Mouse (Mus musculus): Measurements from ENCODE around the gene Galnt18.

The Galnt18 gene

DNA sequence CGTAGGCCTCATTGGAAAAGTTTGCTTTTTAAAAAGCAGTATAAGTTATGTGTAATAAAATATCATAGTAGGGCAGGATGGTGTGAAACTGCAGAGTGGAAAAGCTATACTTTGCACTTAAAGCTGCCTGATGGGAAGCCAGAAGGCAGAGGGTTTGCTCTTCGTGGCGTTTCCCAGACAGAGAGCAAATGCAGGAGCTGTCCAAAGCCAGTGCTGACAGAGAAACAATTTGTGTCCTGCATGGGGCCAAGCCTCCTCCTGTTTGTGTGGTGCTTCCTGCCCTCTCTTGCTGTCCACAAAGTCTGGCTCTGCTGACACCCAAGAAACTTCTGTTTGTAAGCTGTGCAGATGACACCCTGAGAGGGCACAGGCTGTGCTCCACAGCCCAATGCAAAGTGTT lies 220.8 kb downstream of the Galnt18 start:
- DNase-seq (ENCODE audit: low spot score in 2 of 2) = no peak

DNA sequence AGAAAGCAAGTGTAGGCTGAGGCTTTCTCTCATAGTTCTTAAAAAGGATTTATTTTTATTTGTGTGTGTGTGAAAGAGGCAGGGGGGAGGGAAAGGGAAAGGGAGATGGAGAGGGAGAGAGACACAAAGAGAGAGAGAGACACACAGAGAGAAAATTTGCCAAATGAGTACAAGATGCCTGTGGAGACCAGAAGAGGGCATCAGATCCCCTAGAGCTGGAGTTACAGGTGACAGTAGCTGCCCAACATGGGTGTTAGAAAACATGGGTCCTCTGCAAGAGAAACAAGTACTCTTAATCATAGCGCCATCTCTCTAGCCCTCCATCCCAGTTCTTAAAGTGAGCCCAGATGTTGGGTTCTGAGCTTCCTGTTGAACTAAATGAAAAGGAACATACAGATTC lies 228.8 kb downstream of the Galnt18 start:
- DNase-seq (ENCODE audit: low spot score in 2 of 2) = no peak

DNA sequence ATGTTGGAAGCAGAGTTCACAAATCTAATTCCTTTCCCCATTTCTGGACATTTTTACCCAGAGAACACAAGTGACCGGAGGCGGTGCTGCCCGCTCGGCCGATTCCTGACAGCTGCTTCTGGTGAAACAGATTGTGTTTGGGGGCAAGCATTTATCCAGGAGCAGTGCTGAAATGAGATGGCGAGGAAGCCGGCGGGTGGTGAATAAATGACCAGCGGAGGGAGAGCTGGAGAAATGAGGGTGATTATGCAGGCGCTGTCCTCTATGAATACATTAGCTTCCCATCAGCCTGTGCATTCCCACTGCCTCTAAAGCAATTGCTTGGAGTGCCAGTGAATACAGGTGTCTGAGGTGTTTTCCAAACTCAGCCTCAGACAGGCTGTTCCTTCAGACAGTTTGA lies 232.7 kb downstream of the Galnt18 start:
- DNase-seq (ENCODE audit: low spot score in 2 of 2) = no peak

DNA sequence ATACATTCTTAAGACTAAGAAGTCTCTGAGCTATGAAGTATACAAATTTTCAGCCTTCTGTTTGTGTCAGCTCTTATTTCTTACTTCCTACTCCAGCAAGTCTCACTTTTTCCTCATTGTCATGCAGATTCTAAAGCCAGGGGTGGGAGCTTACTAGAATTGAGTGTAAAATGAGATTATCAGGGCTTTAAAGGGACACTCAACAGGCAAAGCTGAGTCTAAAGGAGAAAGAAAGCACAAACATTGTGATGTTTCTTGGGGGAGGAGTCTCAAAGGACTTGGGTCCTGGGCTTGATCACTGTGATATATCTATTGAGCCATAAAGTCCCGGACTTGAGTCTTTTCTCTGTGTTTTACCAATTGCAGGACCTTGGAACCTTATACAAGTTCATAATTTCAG lies 234.2 kb downstream of the Galnt18 start:
- DNase-seq (ENCODE audit: low spot score in 2 of 2) = no peak

DNA sequence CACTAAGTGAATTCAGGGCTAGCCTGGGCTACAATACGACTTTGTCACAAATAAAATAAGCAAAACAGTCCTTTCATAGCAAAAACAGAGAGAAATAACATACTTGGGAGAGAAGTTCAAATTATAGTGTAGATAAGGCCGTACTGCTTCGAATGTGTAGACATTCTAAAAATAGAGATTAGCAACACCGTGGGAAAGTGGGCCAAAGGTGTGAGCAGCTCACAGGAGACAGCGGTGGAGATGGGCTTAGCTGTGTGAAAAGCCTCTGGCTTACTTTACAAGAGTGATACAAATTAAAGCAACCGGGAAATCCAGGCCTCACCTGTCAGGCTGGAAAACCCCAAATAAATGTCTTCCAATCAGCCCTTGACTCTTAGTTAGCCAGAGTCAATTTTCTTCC lies 241.8 kb downstream of the Galnt18 start:
- DNase-seq (ENCODE audit: low spot score in 2 of 2) = no peak

GRCm38 (mm10) chr7:111534826-111535405 lies 244.9 kb downstream of the Galnt18 start:
- DNase-seq (ENCODE audit: low spot score in 2 of 2) = no peak

GRCm38 (mm10) chr7:111528961-111529643 lies 250.7 kb downstream of the Galnt18 start:
- DNase-seq (ENCODE audit: low spot score in 2 of 2) = no peak

GRCm38 (mm10) chr7:111528462-111528861 lies 251.3 kb downstream of the Galnt18 start:
- DNase-seq (ENCODE audit: low spot score in 2 of 2) = no peak

DNA sequence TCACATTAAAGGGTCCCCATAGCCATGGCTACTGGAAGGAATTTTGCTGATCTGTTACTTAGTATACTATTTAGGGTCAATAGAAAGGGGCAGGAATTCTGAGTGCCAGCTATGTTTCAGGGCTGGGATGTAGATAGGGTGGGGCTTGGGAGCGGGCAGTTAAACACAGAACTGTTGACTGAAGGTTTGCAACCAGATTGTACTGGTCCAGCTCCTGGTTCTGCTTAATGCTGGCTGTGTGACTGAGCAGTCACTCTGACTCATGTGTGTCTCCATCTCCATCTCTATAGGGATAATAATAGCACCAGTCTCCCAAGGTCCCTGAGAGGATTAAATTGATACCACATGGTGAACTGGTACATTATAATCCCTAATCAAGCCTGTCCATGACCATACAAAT lies 258.9 kb downstream of the Galnt18 start:
- DNase-seq (ENCODE audit: low spot score in 2 of 2) = no peak

GRCm38 (mm10) chr7:111518581-111519242 lies 261.1 kb downstream of the Galnt18 start:
- no peak for DNase-seq (ENCODE audit: low spot score in 2 of 2)

- no peak for DNase-seq (ENCODE audit: low spot score in 2 of 2)
These were observed 262.9 kb downstream of the Galnt18 start for GRCm38 (mm10) chr7:111516882-111517281.

DNA sequence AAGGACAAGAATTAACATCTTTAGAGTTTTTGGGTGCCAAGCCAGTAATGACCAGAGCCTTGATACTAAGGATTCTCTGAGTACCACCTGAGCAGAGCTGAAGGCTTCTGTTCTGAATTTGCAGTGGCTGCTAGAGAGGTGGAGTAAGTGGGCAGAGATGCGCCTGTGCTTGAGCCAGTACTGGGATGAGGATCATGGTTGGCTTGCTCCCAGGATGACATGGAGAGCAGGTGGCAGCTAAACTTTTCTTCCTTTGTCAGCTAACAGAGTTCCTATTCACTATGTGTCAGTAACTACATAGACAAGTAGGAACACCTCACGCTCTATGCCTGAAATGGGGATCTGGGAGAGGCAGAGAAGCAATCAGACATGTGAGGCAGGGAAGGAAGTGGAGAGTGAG lies 264.3 kb downstream of the Galnt18 start:
- no peak for DNase-seq (ENCODE audit: low spot score in 2 of 2)

GRCm38 (mm10) chr7:111509167-111509854 lies 270.5 kb downstream of the Galnt18 start:
- DNase-seq (ENCODE audit: low spot score in 2 of 2) = no peak

DNA sequence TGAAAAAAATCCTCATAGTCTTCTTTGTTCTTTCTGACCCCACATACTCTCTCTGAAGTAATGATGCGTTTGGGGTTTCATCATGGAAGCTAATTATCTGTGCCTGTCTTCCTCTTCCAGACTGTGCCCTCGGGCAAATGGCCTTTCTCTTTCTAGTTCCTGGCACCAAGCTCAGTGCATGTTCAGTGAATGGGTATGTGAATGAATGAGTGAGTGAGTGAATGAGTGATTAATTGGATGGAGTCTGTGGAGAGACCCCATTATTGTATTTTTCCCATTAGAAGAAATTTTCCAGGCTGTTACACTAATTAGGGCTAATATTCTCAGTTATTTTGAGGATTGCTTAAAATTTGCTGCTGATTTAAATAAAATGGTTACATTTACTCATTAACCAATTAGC lies 279.2 kb downstream of the Galnt18 start:
- no peak for DNase-seq (ENCODE audit: low spot score in 2 of 2)

DNA sequence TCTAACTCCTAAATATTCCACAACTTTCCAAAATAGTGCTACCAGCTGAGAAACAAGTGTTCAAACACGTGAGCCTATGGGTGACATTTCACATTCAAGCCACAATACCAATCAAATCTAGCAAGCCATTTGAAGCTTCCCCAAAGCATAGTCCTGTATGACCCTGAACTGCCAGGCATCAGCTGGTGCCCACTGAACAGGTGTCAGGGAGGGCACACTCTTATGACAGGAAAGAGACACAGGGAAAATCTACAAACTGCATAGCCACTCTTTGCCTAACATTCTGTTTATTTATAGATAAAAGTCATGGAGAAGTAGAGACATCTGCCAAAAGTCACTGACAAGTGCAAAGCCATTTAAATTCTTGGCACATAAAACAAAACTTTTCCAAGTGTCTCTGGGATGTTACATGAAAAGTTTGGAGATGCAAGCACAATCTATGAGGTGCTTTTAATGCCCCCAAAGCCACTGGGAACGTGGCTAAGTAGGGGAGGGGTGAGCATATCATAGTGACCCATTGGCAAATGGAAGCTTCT lies 280.5 kb downstream of the Galnt18 start:
- DNase-seq (ENCODE audit: low spot score in 2 of 2) = no peak

- DNase-seq (ENCODE audit: low spot score in 2 of 2) = no peak
These were observed 282.6 kb downstream of the Galnt18 start for GRCm38 (mm10) chr7:111497191-111497590.

DNA sequence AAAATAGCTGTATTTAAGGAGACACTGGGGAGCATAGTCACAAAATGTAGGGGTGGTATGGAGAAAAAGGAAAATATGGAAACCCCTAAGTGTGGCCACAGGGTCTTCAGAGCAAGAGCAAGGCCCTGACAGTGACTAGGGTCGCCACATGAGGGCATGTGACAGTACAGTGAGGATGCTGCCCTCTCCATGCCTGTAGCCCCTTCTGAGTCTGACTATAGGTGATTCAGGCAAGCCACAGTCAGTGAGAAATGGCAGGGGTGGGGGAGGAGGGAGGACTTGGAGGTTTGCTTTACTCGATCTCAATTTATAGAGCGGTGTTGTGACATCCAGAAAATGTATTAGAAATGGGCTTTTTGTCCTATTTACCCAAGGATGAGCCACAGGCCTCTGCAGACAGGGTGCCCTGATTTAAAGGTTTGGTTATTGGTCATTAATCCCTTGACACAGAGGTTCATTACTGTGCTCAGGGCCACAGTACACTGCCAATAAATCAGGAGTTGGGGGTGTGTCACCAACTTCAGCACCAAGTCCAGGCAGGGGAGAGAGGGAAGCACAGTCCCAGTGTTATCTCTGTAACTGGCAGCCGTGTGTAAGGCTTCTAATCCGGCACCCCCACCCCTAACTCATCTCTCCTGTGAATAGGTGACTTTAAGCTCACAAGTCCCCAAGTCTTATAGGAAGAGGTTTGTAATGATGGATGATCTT lies 287.4 kb downstream of the Galnt18 start:
- DNase-seq (ENCODE audit: low spot score in 2 of 2) = no peak

DNA sequence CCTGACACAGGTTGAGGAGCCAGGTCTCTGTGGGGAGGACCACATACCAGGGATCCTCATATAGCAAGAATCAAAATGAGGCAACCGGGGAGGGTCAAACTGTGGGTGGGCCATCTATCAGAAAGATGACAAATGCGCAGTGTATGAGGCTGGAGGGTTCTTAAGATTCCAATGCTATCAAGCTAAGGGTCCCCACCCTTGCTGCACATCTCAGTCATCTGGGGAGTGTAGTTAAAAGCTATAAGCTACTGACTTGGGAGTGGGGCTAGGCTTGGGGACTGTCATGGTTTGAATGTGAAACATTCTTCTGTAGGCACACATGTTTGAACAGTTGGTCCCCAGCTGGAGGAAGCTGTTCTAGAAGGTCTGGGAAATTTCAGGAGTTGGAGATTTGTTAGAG lies 288.2 kb downstream of the Galnt18 start:
- no peak for DNase-seq (ENCODE audit: low spot score in 2 of 2)

GRCm38 (mm10) chr7:111486811-111487333 lies 292.9 kb downstream of the Galnt18 start:
- DNase-seq (ENCODE audit: low spot score in 2 of 2) = no peak

GRCm38 (mm10) chr7:111483896-111484295 lies 295.9 kb downstream of the Galnt18 start:
- DNase-seq (ENCODE audit: low spot score in 2 of 2) = no peak

- no peak for DNase-seq (ENCODE audit: low spot score in 2 of 2)
These were observed 296.5 kb downstream of the Galnt18 start for GRCm38 (mm10) chr7:111483321-111483720.

GRCm38 (mm10) chr7:111467715-111468114 lies 312.1 kb downstream of the Galnt18 start:
- no peak for DNase-seq (ENCODE audit: low spot score in 2 of 2)
